Mouse (Mus musculus) megakaryocyte progenitor cell, adult 5-6 weeks (primary cell): Measurements from ENCODE around the gene 1110002E22Rik. TPM values are rescaled to one million over a fixed set of nuclear protein-coding genes. Genes with fewer than 3 reads are reported as not detected.
A peak's percentile ranks its signal among the peaks of the same experiment; 100 is the strongest.

ENCODE experiments used
- ATAC-seq: replicated peaks from 2 replicates; pipeline ENCODE4 v1.8.0; 2016; ENCODE audit warnings: mild to moderate bottlenecking, moderate TSS enrichment, inconsistent platforms; ENCODE audit not compliant: poor library complexity
- total RNA-seq, 2 experiments: library from RNA; stranded (forward) in 1 of 2; stranded (reverse) in 1 of 2; fragments of 157-497, 149-512 nt in 1 of 2; fragments of 200-1000 nt in 1 of 2; gene quantifications; 2 replicates each; pipeline versions ENCODE4 v1.2.3 to v1.2.4; 2015 to 2017

Gene 1110002E22Rik
- total RNA-seq, 2 experiments from 2014 or later = not detected

GRCm38 (mm10) chr3:138062673-138063072, 2.2 kb upstream of the 1110002E22Rik start:
- ATAC-seq = peak; percentile 23; the same call in 1 of the 2 replicates

- no peak for ATAC-seq
These were observed 1.0 kb upstream of the 1110002E22Rik start for GRCm38 (mm10) chr3:138063731-138064329.

- no peak for ATAC-seq
These were observed 1.1 kb downstream of the 1110002E22Rik start for GRCm38 (mm10) chr3:138065930-138066329.

GRCm38 (mm10) chr3:138066348-138066856, 1.6 kb downstream of the 1110002E22Rik start:
- no peak for ATAC-seq

GRCm38 (mm10) chr3:138067288-138067687, 2.4 kb downstream of the 1110002E22Rik start, which contains the start of gene Gm5105:
TSS of gene Gm5105 (minus strand) at chr3:138067388.
- no peak for ATAC-seq

GRCm38 (mm10) chr3:138068103-138068502, 3.3 kb downstream of the 1110002E22Rik start:
- no peak for ATAC-seq

GRCm38 (mm10) chr3:138069756-138070511, 5.1 kb downstream of the 1110002E22Rik start:
- no peak for ATAC-seq

GRCm38 (mm10) chr3:138071004-138071403, 6.2 kb downstream of the 1110002E22Rik start:
- no peak for ATAC-seq

- no peak for ATAC-seq
These were observed 6.7 kb downstream of the 1110002E22Rik start for GRCm38 (mm10) chr3:138071476-138072073.

- no peak for ATAC-seq
These were observed 9.4 kb downstream of the 1110002E22Rik start for GRCm38 (mm10) chr3:138074214-138074613.

- no peak for ATAC-seq
These were observed 10.4 kb downstream of the 1110002E22Rik start for GRCm38 (mm10) chr3:138075209-138075608.

- no peak for ATAC-seq
These were observed 12.9 kb downstream of the 1110002E22Rik start for GRCm38 (mm10) chr3:138077476-138078340.

GRCm38 (mm10) chr3:138078701-138079100, 13.8 kb downstream of the 1110002E22Rik start:
- no peak for ATAC-seq

- ATAC-seq = no peak
These were observed 18.3 kb downstream of the 1110002E22Rik start for GRCm38 (mm10) chr3:138083073-138083637.

- no peak for ATAC-seq
These were observed 19.0 kb downstream of the 1110002E22Rik start for GRCm38 (mm10) chr3:138083896-138084295.

GRCm38 (mm10) chr3:138095301-138095700, 30.4 kb downstream of the 1110002E22Rik start:
- no peak for ATAC-seq

- ATAC-seq = no peak
These were observed 30.9 kb downstream of the 1110002E22Rik start for GRCm38 (mm10) chr3:138095718-138096117.

- no peak for ATAC-seq
These were observed 31.6 kb downstream of the 1110002E22Rik start for GRCm38 (mm10) chr3:138096263-138097028.

GRCm38 (mm10) chr3:138097718-138098117, 32.9 kb downstream of the 1110002E22Rik start:
- ATAC-seq = no peak

GRCm38 (mm10) chr3:138101936-138102335, 37.1 kb downstream of the 1110002E22Rik start:
- no peak for ATAC-seq
